Mouse (Mus musculus) megakaryocyte-erythroid progenitor cell, adult 5-6 weeks (primary cell): Measurements from ENCODE around the gene Slc24a2. TPM values are rescaled to one million over a fixed set of nuclear protein-coding genes. Genes with fewer than 3 reads are reported as not detected.

Source experiments
- ATAC-seq: replicated peaks from 2 replicates; pipeline ENCODE4 v1.8.0; 2016; ENCODE audit warnings: mild to moderate bottlenecking, inconsistent platforms; ENCODE audit not compliant: severe bottlenecking, poor library complexity, low FRiP score, low TSS enrichment
- total RNA-seq, 2 experiments: library from RNA; stranded (forward) in 1 of 2; stranded (reverse) in 1 of 2; fragments of 200-1000, 215-1000 nt in 1 of 2; fragments of >200 nt in 1 of 2; fragmentation: Nextera tagmentation in 1 of 2; gene quantifications; 2 replicates each; pipeline ENCODE4 v1.2.3; 2014 to 2017

Slc24a2 gene
- total RNA-seq (2014; fragmentation: Nextera tagmentation) (not detected in 2 replicates), total RNA-seq (2017) (not detected in 2 replicates)

DNA sequence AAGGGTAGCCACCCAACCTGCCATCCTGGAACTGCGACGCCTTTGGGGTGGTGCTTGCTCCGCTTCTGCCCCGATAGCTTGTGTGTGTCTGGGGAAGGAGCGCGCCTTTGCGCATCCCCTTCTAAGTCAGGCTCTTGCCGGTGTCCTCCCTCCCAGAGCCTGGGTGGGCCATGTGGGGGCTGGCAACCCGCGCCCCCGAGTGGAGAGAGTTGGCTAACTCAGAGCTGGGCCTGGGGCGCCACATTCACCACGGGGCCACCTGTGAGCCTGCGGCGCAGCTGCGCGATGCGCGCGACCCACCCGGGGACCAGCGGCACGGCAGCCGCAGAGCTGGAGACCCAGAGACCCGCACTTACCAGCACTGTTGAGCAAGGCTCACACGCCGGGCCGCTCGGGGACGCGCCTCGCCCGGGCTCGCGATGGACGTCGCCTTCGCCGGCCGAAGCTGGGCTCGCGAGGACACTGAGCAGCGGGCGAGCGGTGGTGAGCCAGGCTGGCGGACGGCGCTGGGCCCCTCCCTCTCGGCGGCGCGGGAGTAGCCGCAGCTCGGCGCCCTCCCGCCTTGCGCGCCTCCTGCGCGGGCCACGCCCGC lies at the start of gene Slc24a2:
Gene Slc24a2, minus strand, starts transcription at position 518 of the 592 bp plus-strand sequence.
- no peak for ATAC-seq

- ATAC-seq: no peak
Measured at GRCm38 (mm10) chr4:87274825-87275224, 44.5 kb upstream of the Slc24a2 start.

DNA sequence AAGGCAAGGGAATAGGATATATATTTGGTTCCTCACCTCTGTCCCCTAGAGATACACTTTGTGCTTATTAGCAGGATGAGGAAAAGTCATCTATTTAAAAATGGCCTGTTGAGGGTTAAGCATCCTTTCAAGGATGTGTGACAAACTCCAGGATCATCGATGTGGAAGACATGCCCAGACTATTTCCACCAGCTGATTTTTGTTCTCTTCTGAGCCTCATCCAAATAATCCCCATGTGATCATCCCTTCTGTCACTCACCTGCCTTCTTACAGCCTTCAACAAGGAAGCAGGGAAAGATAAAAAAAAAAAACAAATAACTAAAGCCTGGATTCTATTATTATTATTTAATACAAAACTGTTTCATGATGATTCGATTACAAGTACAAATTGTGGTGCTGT lies 44.0 kb upstream of the Slc24a2 start:
- ATAC-seq: no peak

DNA sequence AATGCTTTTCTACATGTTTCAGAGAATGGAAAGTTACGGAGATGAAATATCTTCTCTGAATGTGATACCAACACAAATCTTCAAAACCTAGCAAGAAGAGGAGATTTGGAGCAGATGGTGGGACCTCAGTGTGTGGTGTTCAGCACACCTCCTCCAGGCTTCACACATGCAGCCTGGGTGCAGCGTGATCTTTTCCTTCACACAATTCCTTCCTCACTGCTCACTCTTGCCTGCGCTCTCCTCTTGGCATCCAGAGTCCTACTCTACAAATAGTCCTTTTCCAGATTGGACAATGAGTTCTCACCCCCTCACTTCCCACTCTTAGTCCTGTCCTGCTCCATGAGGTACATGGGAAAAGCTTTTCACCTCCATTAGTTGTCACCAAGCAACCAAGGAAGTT lies 43.2 kb upstream of the Slc24a2 start:
- no peak for ATAC-seq

DNA sequence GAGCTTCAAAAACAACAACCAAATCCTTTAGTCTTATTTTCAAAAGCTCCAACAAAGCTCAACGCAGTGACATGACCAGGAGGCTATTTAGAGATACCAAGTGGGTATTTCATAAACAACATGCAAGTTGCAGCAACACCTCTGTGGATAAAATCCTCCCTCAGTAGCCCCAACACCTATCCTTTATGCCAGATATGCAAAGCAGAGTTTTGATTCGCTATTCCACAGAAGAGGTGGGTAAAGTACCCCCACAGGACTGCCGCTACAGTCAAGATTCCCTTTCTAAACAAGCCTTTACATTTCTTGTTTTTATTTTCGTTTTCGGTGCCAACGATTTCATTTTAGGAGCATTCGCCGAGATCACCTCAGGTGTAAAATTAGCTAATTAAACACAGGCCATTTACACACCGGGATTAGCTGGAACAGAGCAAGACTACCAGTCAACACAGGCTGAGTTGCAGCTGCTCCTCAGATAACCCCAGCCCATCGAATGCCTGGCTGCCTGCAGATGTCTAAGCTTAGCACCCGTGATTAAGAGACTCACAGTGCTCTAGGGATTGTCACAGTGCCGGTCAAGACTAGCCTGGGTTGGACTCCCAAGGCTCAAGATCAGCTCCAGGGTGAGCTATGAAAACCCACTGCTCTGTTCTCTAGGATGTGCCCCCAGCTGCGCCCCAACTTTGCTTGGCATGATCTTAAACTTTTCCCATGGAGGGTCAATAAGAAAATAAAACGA lies 885 bp downstream of the Slc24a2 start:
- ATAC-seq: no peak

DNA sequence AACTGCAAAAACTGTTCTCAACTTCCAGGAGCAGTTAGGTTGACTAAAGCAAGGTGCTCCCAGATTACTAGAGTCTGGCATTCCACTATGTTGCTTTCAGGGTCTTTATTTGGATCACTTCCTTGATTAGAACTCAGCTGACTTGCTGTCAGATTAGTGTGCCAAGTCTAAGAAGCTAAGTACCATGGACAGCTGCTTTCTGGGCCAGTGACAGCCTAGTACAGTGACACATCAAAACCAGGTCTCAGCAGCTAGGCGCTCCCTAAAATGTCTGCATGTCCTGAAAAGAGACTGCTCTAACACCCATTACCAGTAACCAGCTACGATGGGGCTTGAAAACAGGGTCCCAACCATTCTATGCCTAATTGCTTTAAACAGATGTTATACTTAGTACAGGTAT lies 8.7 kb downstream of the Slc24a2 start:
- no peak for ATAC-seq

GRCm38 (mm10) chr4:87218196-87218595 lies 12.1 kb downstream of the Slc24a2 start:
- ATAC-seq: no peak

DNA sequence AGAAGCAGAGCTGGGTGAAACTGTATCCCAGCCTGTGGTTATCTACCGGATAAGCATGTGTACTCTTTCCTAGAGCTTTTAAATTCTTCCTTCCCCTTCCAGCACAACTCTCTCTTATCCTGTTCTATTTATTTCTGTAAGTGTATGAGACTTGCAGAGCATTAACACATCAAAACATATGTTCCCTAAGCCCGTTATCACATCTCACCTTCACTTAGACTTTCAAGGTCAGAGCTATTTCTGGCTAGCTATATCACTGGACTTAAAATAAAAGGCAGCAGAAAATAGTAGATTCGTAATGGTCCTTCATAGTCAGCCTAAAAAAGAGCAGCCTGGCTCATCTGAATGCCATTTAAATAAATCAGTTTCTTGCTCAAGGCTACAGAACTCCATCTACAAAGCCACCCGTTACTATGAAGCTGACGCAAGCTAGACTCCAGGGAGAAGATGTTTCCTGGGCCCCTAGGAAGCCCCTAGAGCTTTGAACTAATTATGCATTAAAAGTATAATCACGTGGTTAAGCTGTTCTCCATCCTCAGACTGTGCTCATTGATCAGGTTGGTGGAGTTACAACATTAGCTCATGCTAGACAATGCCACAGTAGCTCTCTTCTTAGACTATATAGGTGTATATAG lies 18.8 kb downstream of the Slc24a2 start:
- no peak for ATAC-seq

- no peak for ATAC-seq
Measured at GRCm38 (mm10) chr4:87210533-87210932, 19.7 kb downstream of the Slc24a2 start.

GRCm38 (mm10) chr4:87202081-87202480 lies 28.2 kb downstream of the Slc24a2 start:
- no peak for ATAC-seq

- ATAC-seq: no peak
Measured at GRCm38 (mm10) chr4:87201229-87201628, 29.0 kb downstream of the Slc24a2 start.

DNA sequence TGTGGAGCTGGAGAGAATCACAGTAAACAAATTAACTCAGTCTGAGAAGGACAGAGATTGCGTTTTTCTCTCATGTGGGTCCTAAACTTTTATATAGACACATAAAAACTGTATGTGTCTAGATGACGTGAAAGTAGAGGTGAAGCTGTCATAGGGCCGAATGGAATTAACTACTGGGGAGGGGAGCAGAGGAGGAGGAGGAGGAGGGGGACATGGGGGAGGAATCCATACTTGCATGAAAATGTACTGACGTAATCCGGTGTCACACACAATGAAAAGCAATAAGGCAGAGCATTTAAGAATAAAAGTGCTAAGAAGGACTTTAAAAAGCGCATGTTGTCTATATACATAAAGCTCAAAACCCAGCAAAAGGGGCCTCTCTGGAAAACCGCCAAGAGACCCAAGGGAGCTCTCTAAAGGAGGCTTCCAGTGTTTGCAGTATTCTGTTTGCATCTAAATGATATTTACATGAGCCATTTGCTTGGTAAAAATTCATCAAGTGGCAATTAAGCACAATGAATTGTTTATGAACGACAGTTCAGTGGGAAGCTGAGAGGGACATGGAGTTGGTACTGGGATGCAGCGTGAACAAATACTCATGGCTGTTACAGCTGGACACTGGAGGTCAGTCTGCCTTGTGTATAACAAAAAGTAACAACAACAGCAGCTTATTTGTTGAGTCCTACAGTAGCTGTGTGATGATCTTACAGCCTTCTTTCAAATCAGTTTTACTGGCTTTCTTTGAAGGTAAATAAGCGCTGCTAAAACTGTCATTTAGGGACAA lies 45.9 kb downstream of the Slc24a2 start:
- no peak for ATAC-seq

DNA sequence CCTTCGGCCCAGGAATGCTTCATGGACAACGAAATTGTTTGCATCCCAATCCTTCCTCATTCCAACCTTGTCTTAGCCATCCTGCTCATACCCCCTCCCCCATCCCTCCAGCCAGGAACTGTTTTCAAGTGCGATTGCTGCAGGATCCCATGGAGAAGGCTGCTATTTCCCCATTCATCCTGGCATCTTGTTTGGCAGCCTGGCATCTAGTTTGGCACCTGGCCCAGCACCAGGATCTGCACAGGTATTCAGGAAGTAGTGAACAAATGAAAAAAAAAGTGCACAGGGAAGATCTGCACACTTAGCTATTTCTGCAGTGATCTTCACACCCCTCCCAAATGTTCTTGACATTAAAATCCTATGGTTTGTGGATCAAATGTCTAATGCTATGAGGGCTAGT lies 53.2 kb downstream of the Slc24a2 start:
- no peak for ATAC-seq

- no peak for ATAC-seq
Measured at GRCm38 (mm10) chr4:87163945-87164344, 66.3 kb downstream of the Slc24a2 start.

- ATAC-seq: no peak
Measured at GRCm38 (mm10) chr4:87158053-87158452, 72.2 kb downstream of the Slc24a2 start.

GRCm38 (mm10) chr4:87151990-87152389 lies 78.3 kb downstream of the Slc24a2 start:
- ATAC-seq: no peak

DNA sequence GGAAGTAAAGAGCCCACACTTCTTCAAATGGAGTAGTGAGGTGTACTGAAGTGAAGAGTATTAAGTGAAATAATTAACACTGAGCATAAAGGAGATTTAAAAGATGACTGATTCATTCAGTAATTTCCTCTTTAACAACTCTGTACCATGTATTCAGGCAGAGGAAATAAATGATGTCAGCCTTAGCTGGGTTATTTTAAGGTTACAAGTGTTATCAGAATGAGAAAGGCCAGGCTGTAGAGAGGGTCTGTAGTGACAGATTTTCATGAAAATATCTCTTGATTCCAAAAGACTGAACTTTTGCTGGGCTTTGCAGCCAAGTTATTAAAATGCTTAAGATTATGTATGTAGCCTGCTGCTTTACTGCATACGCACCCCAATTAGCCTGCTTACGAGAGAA lies 80.7 kb downstream of the Slc24a2 start:
- no peak for ATAC-seq

DNA sequence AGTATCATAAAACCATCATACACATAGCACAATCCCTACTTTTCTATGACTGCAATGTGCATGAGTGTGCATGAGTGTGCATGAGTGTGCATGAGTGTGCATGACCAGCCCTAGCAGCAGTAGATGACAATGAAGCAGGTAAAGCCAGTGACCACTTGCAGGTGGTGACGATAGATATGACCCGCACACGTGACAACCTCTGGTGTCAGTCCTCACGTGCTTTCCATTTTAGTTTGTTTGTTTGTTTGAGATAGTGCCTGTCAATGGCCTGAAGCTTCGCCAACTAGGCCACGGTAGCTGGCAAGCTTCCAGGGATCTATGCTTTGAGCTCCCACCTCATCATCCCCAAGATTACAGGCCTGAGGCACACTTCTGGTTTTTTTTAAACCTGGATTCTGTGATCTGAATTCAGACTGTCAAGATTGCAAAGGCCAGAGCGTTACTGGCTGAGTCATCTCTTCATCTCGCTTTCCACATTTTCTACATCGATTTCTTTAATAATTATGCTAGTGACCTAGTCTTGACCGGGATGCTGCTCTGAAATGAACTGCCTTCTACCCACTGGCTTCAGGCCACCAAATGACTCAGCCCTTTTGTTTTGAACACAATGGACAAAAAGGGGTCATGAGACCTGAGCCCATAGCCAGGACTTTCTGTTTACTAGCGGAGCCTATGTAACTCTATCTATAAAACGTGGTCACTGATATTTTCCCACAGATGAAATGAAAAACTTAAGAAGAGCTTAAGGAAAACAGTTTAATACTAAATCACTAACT lies 88.5 kb downstream of the Slc24a2 start:
- ATAC-seq: no peak

GRCm38 (mm10) chr4:87140901-87141300 lies 89.4 kb downstream of the Slc24a2 start:
- ATAC-seq: no peak
